Mouse (Mus musculus) thymus, adult 2 months (tissue): ENCODE data around the gene Srrm1.

Experiments used
- CTCF ChIP-seq: fragments of 200-500 bp; IDR thresholded peaks from 2 replicates; pipeline ENCODE4 v1.5.1; 2012; ENCODE audit warnings: mild to moderate bottlenecking, control low read depth, low read length, moderate library complexity, borderline replicate concordance; ENCODE audit not compliant: control insufficient read depth, poor library complexity, insufficient read depth; ENCODE audit errors: extremely low read depth
- POLR2A ChIP-seq: fragments of 200-500 bp; IDR thresholded peaks from 2 replicates; pipeline ENCODE4 v1.6.1; 2012; ENCODE audit warnings: mild to moderate bottlenecking, low read length, control low read depth, moderate library complexity; ENCODE audit not compliant: control insufficient read depth, poor library complexity, insufficient read depth; ENCODE audit errors: extremely low read depth

- TF ChIP-seq CTCF, result no peak
- TF ChIP-seq POLR2A, result no peak
Observed at GRCm38 (mm10) chr4:135271419-135271828, 81.7 kb downstream of the Srrm1 start.
